Mouse (Mus musculus) hindbrain, embryonic 11.5 days (tissue): ENCODE results near the gene 9530068E07Rik. TPM values are rescaled to one million over a fixed set of nuclear protein-coding genes. Genes with fewer than 3 reads are reported as not detected.

Experiments used
- ATAC-seq: fragments of 200-750 bp; cut with Nextera tagmentation; 2 replicates; pipeline ENCODE4 v1.8.0; 2017; ENCODE audit warnings: mild to moderate bottlenecking, moderate TSS enrichment, moderate library complexity; ENCODE audit not compliant: low FRiP score
- DNase-seq: peaks from one replicate; pipeline ENCODE4 v3.0.0-alpha.2; 2015; ENCODE audit warnings: low spot score
- H3K27ac ChIP-seq: fragments of 300-500 bp; sonication (generic); 2 replicates; pipeline ENCODE4 v1.5.1; 2014; ENCODE audit warnings: mild to moderate bottlenecking, low read depth, low read length
- H3K27me3 ChIP-seq: fragments of 300-500 bp; sonication (generic); 2 replicates; pipeline ENCODE4 v1.6.1; 2014; ENCODE audit warnings: mild to moderate bottlenecking, low read length, moderate library complexity, mixed read lengths; ENCODE audit not compliant: control insufficient read depth, insufficient read depth
- H3K36me3 ChIP-seq: fragments of 300-500 bp; sonication (generic); 2 replicates; pipeline ENCODE4 v1.6.1; 2014; ENCODE audit warnings: mild to moderate bottlenecking, low read length, moderate library complexity, mixed read lengths; ENCODE audit not compliant: control insufficient read depth, insufficient read depth
- H3K4me1 ChIP-seq: fragments of 300-500 bp; sonication (generic); replicated peaks from 2 replicates; pipeline ENCODE4 v1.6.1; 2014; ENCODE audit warnings: low read length, mixed read lengths; ENCODE audit not compliant: control insufficient read depth, insufficient read depth
- H3K4me2 ChIP-seq: fragments of 300-500 bp; sonication (generic); replicated peaks from 2 replicates; pipeline ENCODE4 v1.6.1; 2014; ENCODE audit warnings: mild to moderate bottlenecking, low read depth, low read length
- H3K4me3 ChIP-seq: fragments of 300-500 bp; sonication (generic); 2 replicates; pipeline ENCODE4 v1.5.1; 2014; ENCODE audit warnings: low read depth, low read length
- H3K9ac ChIP-seq: fragments of 300-500 bp; sonication (generic); 2 replicates; pipeline ENCODE4 v1.6.1; 2014; ENCODE audit warnings: low read depth, low read length
- H3K9me3 ChIP-seq: fragments of 300-500 bp; sonication (generic); 2 replicates; pipeline ENCODE4 v1.6.1; 2016; ENCODE audit warnings: low read length; ENCODE audit not compliant: control insufficient read depth
- WGBS: fragments of 180-500 bp; shearing (Covaris S2); extraction: QIAGEN DNeasy Blood & Tissue Kit; methylation state at CpG from one replicate; pipeline ENCODE4 v1.1.7; 2014; 5-methylcytosine and 5-hydroxymethylcytosine counted together
- polyA plus RNA-seq: library from polyadenylated mRNA; unstranded; fragments of >200 nt; fragmentation: Nextera tagmentation; extraction: Ambion mirVana; gene quantifications from 2 replicates; pipeline ENCODE4 v1.2.1, GENCODE M21; 2014

Gene 9530068E07Rik
- polyA plus RNA-seq, 1 experiment from 2014 or later, result 171 TPM

DNA sequence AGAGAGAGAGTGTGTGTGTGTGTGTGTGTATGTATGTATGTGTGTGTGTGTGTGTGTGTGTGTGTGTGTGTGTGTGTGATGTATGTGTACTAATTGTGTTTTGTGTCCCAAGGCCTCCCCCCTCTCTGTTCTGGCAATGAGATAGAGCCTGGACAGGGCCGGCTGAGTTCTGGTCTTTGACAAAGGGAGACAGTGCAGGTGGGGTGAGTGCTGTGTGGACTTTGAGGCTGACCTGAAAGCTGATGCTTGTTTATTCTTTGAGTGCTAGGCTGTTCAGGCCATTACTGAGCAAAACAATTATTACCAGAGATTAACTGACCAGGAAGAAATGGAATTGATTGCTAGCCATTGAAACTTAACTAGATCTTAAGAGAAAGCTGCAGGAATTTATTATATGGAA is 6.3 kb downstream of the 9530068E07Rik start:
- no peak overlapping the region for H3K4me3 ChIP-seq
- ATAC-seq, result no peak
- no peaks in the 10 kb centered on the region for H3K9me3 ChIP-seq
- no peak overlapping the region for H3K9ac ChIP-seq
- no peaks in the 10 kb centered on the region for H3K4me1 ChIP-seq
- 0 out of 2 replicates have a peak, but pooled peaks cover 2% of the 10 kb centered on the region for H3K36me3 ChIP-seq
- H3K27ac ChIP-seq, result no peak overlapping the region
- H3K27me3 ChIP-seq, result no peaks in the 10 kb centered on the region
- H3K4me2 ChIP-seq, result no peak overlapping the region
- 70% methylated on average over 1 of the region's 1 CpGs for WGBS
- DNase-seq, result no peak

DNA sequence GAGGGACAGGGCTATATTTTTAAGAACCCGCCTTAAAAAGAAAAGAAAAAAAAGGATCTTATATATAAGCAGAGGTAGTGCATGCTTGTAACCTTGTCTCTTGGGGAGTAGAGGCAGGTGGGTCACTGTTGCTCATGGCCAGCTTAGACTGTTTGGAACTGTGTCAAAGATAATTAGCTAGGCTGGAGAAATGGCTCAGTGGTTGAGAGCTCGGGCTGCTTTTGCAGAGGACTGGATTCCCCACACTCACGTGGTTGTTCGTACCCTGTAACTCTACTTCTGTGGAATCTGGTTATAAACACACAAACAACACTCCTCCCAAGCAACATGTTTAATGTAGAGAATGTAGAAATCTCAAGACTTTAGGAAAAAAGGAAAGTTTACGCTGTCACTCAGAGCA is 8.0 kb downstream of the 9530068E07Rik start:
- no peak overlapping the region for H3K9ac ChIP-seq
- 0 out of 2 replicates have a peak, but pooled peaks cover 3% of the 10 kb centered on the region for H3K36me3 ChIP-seq
- H3K9me3 ChIP-seq, result no peaks in the 10 kb centered on the region
- 97% methylated on average over 5 of the region's 5 CpGs for WGBS
- no peaks in the 10 kb centered on the region for H3K4me1 ChIP-seq
- no peak overlapping the region for H3K4me2 ChIP-seq
- no peak for ATAC-seq
- H3K4me3 ChIP-seq, result no peak overlapping the region
- no peaks in the 10 kb centered on the region for H3K27me3 ChIP-seq
- DNase-seq, result no peak
- H3K27ac ChIP-seq, result no peak overlapping the region

DNA sequence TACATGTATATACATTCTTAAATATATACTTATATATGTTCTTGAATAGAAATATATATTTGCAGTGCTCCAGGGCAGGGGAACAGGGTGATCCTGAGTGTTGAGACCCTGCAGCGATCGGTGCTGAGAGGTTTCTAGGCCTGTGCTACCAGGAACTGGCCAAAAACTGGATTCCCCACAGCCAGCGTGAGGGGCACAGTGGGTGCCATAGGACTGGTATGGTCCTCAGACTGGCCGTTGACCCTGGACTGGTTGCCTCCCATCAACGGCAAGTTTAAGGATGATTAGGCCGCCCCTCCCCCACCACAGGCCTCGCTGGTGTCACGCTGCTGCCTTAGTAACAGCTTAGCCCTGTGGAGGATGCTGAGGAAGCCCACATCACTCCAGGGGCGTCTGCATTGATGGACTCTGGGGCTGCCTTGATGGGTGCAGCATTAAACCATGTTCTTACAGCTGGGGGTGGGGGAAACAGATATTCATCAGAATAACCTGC is 9.0 kb downstream of the 9530068E07Rik start:
- H3K4me3 ChIP-seq, result no peak overlapping the region
- H3K27me3 ChIP-seq, result no peaks in the 10 kb centered on the region
- 74% methylated on average over 9 of the region's 9 CpGs for WGBS
- no peak for ATAC-seq
- no peaks in the 10 kb centered on the region for H3K4me1 ChIP-seq
- no peaks in the 10 kb centered on the region for H3K9me3 ChIP-seq
- no peak overlapping the region for H3K4me2 ChIP-seq
- H3K9ac ChIP-seq, result no peak overlapping the region
- DNase-seq, result no peak
- 0 out of 2 replicates have a peak, but pooled peaks cover 6% of the 10 kb centered on the region for H3K36me3 ChIP-seq
- H3K27ac ChIP-seq, result no peak overlapping the region

DNA sequence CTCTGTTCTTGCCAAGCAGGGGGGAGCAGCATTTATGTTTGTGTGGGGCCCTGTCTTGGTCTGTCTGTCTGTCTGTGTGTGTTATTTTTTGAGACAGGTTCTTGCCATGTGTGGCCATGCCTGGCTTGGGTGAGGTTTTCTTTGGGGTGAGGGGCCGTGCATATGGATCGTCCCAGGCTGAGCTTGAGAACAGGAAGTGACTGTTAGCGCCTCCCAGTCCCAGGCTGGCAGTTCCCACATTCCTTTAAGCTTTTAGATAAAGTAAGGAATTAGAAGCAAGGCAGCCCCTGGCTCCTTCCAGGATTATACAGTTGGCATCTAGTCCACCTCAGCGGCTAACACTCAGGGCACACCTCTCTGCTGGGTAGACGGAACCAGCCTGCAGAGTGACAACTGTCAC is 13.1 kb downstream of the 9530068E07Rik start:
- 0 out of 2 replicates have a peak, but pooled peaks cover 4% of the 10 kb centered on the region for H3K36me3 ChIP-seq
- no peak overlapping the region for H3K4me3 ChIP-seq
- no peak overlapping the region for H3K27ac ChIP-seq
- no peaks in the 10 kb centered on the region for H3K9me3 ChIP-seq
- 80% methylated on average over 5 of the region's 5 CpGs for WGBS
- ATAC-seq (no peak), DNase-seq (no peak)
- H3K27me3 ChIP-seq, result no peaks in the 10 kb centered on the region
- no peaks in the 10 kb centered on the region for H3K4me1 ChIP-seq
- no peak overlapping the region for H3K4me2 ChIP-seq
- no peak overlapping the region for H3K9ac ChIP-seq

DNA sequence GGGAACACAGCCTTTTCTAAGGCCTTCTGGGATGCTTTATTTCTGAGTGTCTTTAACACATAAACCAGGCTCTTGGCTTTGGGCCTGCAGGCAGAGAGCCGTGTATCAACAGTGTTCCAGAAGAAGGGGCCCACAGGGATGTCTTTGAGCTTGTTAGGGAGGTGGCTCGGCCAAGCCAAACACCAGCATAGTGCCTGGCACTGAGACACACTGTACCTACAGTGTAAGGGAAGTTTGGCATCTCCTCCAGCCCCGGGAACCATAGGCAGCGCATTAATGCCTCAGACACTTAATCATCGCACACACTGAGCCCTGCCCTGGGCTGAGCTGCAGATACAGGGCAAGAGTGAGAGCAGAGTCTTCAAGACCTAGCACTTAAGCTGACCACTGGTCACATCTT is 22.1 kb downstream of the 9530068E07Rik start:
- 89% methylated on average over 5 of the region's 5 CpGs for WGBS
- Histone ChIP-seq H3K9me3 (no peaks in the 10 kb centered on the region), H3K9ac (no peak overlapping the region), H3K4me1 (no peaks in the 10 kb centered on the region), H3K27ac (no peak overlapping the region), H3K4me2 (no peak overlapping the region), H3K27me3 (no peaks in the 10 kb centered on the region), H3K4me3 (no peak overlapping the region), H3K36me3 (no peaks in the 10 kb centered on the region)
- ATAC-seq, result no peak
- DNase-seq, result no peak

DNA sequence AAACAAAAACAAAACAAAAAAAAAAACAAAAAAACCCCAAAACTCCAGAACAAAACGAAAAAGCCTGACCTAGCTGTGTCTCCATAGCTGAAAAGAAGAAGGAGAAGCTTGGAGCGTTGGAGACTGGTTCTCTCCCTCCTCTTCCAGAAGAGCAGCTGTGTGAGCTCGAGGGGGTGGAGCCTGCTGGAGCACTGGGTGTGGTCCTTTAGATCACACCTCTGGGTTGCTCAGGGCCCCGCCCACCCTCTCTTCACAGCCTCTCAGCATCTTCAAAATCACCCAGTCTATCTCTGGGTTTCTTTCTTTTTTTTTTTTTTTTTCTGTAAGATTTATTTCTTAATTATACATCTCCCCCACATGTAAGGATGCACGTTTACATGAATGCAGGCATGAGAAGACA is 23.0 kb downstream of the 9530068E07Rik start:
- Histone ChIP-seq H3K4me2 (no peak overlapping the region), H3K4me3 (no peak overlapping the region), H3K9me3 (no peaks in the 10 kb centered on the region), H3K27me3 (no peaks in the 10 kb centered on the region), H3K36me3 (no peaks in the 10 kb centered on the region), H3K9ac (no peak overlapping the region), H3K27ac (no peak overlapping the region), H3K4me1 (no peaks in the 10 kb centered on the region)
- WGBS, result 55% methylated on average over 5 of the region's 5 CpGs
- DNase-seq (no peak), ATAC-seq (no peak)

DNA sequence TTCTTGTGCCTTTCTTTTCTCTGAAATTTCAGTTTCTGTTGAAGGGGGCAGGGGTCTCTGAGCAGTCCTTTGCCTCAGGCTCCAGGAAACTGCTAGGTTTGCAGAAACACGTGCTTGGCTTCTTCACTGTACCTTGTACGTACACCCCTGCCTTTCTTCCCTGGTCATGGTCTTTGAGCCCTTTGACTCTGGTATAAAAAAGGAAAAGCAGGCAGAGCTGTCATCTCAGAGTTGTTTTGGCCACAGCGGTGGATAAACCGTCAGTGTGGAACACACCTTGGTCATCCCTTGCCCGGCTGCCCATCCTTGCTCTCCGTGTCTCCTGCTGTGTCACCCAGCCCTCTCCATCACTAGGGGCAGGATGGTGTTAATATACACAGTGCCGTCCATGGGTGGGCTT is 23.6 kb downstream of the 9530068E07Rik start:
- no peak for ATAC-seq
- no peaks in the 10 kb centered on the region for H3K4me1 ChIP-seq
- no peaks in the 10 kb centered on the region for H3K9me3 ChIP-seq
- no peaks in the 10 kb centered on the region for H3K27me3 ChIP-seq
- no peak overlapping the region for H3K4me2 ChIP-seq
- H3K4me3 ChIP-seq, result no peak overlapping the region
- 84% methylated on average over 7 of the region's 7 CpGs for WGBS
- DNase-seq, result no peak
- H3K9ac ChIP-seq, result no peak overlapping the region
- no peak overlapping the region for H3K27ac ChIP-seq
- no peaks in the 10 kb centered on the region for H3K36me3 ChIP-seq

DNA sequence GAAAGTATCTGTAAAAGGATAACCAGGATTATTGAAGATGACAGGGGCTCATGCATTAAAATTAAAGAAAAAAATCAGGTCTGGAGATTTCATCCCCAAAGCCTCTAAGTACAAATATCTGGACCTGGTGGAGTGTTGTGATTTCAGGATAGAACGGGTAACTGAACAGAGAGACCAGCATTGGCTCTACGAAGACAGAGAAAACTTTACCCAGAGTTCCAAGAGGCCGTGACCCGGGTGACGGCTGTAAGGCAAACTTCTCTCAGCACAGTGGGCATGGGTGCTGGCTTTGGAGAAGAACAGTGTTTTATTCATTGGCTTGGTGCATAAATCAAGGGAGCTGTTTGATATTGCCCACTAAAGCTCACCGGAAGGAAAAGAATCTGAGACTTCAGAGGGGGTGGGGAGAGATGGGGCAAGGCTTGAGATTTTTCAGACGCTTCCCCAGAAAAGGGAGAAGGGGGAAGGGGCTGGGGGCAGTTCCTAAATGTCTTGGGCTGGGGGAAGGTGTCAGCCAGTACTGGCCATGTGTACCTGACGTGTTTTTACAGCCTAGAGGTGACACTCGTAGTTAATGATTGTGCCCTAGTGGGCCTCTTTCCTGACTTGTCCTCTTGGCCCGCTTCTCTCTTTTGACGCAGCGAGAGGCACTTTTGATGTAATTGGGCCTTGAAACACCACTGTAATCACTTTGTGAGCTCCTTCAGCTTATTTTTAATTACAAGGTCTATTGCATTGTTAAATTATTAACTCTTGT is 24.2 kb downstream of the 9530068E07Rik start:
- WGBS, result 79% methylated on average over 12 of the region's 12 CpGs
- Histone ChIP-seq H3K9ac (no peak overlapping the region), H3K4me2 (no peak overlapping the region), H3K36me3 (no peaks in the 10 kb centered on the region), H3K27me3 (no peaks in the 10 kb centered on the region), H3K27ac (no peak overlapping the region), H3K4me3 (no peak overlapping the region), H3K9me3 (no peaks in the 10 kb centered on the region), H3K4me1 (no peaks in the 10 kb centered on the region)
- DNase-seq (no peak), ATAC-seq (no peak)
